Mouse (Mus musculus): Measurements from ENCODE around the gene Ngly1. TPM values are rescaled to one million over a fixed set of nuclear protein-coding genes. Genes with fewer than 3 reads are reported as not detected.
A peak's percentile ranks its signal among the peaks of the same experiment; 100 is the strongest.

The Ngly1 gene
- total RNA-seq, 2 experiments from 2014 or later, result 27.5 to 28.6 TPM

DNA sequence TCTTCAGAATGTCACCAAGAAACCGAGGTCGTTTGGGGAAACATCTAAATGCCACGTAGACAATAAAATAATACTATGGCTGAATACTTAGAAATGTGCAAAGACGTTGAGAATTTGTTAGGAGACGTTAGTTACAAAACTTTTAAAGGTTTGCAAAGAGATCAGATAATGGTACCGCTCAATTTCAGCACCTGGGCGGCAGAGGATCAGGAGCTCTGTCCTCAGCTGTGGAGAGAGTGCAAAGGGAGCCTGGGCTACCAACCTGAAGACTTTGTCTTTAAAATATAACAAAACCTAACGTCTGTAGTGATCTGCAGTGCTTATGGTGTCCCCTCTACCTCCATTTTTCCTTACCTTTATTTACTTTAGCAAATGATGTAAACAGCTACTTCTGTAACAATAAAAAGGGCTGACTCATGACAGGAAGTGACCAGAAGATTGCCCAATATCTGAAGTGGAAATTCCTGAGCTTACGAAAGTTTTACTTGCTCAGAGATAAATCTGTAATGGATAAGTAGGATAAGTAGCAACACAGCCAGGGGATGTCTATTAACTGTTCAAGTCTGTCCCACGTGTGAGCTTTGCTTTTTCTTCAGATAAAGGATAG lies 5.4 kb upstream of the Ngly1 start:
- peak overlapping the region; percentile 85 for H3K4me3 ChIP-seq
- no peak for DNase-seq (ENCODE audit: low spot score in 2 of 2)
- H3K27ac ChIP-seq, result peak overlapping the region; percentile 89
- no peak for TF ChIP-seq CTCF (conservative IDR thresholded peaks at IDR 0.05)

DNA sequence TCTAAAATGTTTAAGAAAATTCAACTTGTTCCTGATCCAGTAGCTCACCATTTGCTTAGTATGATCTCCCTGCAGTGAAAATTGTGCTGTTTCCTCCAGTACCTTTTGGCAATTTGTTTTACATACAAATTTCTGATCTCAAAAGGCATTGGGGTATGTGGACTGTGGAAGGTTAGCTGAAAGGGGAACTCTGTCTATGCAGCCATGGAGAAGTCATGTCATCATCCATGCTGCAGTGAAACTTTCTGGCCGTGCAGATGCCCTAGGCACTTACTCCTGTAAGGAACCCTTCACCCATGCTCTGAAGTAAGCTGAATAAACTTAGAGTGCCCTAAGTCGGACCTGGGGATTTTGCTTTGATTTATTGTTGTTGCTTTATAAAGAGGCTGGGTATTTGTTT lies 4.7 kb upstream of the Ngly1 start:
- Histone ChIP-seq H3K27ac (peak overlapping the region; percentile 89; the same call in 1 of the 2 replicates), H3K4me3 (no peak overlapping the region)
- no peak for TF ChIP-seq CTCF (conservative IDR thresholded peaks at IDR 0.05)
- no peak for DNase-seq (ENCODE audit: low spot score in 2 of 2)

DNA sequence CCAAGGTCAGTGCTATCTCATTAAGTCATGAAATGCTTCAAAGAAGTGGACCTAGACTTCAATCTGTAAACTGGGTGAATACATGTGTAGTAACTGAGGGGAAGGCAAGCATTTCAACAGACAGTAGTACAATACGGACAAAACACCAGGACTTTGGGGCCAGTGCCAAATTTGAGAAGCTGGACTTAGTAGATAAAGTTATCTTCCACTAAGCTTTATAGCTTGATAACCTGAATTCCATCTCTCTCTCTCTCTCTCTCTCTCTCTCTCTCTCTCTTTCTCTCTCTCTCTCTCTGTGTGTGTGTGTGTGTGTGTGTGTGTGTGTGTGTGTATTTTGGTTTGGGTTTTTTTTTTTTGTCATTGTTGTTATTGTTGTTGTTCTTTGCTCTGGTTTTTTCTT lies 4.0 kb upstream of the Ngly1 start:
- Histone ChIP-seq H3K27ac (no peak overlapping the region), H3K4me3 (no peak overlapping the region)
- no peak for DNase-seq (ENCODE audit: low spot score in 2 of 2)
- no peak for TF ChIP-seq CTCF (conservative IDR thresholded peaks at IDR 0.05)

DNA sequence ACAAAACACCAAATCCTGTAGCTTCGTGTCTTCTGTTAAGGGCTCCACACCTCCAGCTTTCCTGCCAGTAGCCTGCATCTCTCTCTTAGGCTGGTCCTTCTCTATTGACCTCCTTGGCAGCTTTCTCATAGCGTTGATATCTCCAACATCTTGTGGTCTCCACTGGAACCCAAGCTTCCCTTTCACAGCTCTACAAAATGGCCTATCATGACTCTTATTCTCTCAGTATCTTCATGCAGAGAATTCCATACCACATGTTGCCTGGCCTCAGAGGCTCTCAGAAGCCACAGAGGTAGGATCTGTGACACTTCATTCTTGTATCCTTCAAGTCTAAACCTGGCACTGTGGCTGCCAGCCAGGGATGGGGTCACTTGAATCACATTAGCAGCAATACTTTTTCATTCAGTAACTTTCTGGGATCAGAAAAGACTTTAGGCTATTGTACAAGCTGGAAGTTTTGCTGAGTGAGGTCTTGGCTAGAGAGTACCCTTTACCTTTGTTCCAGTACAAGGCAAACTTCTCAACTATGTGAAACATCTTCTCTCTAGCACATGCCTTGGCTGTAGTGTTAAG lies 2.7 kb upstream of the Ngly1 start:
- Histone ChIP-seq H3K27ac (no peak overlapping the region), H3K4me3 (no peak overlapping the region)
- DNase-seq (ENCODE audit: low spot score in 2 of 2), result no peak
- no peak for TF ChIP-seq CTCF (conservative IDR thresholded peaks at IDR 0.05)

DNA sequence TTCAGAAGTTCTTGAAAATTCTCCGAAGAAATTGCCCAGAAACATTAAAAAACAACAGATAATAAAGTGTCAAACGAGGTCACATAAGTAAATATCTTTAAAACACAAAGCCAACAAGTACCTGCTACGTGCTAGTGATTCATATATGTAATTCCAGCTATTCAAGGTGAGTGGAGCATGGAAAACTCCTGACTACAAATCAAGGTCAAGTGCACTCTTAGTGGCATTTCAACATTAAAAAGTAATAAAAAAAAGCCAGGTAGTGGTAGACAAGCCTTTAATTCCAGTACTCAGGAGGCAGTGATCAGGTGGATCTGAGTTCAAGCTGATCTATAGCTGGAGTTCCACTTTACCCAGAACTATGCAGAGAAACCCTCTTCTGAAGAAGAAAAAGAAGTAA lies 945 bp upstream of the Ngly1 start:
- H3K4me3 ChIP-seq, result peak overlapping the region; percentile 92
- H3K27ac ChIP-seq, result no peak overlapping the region
- DNase-seq (ENCODE audit: low spot score in 2 of 2), result no peak
- TF ChIP-seq CTCF (conservative IDR thresholded peaks at IDR 0.05), result no peak

DNA sequence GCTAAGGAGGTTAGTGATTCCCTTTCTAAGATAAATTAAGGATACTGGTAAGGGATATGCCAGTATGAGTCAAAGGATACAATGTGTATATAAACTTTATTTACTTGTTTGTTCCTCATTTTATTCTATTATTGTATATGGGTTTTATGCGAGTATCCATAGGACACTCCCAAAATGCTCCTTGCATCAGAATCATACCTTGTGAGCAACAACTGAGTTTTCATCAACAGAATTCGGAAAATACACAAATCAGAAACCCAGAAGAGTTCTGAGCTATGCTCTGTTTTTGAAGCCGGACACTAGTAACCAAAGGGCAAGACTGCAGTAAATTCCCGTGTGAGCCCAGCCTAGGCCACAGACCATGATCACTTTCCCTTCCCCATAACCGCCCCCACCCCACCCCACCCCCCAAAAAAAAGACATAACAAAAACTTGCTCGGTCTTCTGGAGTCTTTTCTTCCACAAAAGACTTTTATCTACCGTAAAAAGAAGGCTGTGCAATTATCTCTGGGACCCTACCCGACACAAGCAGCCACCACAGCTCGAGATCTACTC lies 400 bp upstream of the Ngly1 start:
- H3K27ac ChIP-seq, result peak overlapping the region; percentile 99
- TF ChIP-seq CTCF (conservative IDR thresholded peaks at IDR 0.05), result no peak

DNA sequence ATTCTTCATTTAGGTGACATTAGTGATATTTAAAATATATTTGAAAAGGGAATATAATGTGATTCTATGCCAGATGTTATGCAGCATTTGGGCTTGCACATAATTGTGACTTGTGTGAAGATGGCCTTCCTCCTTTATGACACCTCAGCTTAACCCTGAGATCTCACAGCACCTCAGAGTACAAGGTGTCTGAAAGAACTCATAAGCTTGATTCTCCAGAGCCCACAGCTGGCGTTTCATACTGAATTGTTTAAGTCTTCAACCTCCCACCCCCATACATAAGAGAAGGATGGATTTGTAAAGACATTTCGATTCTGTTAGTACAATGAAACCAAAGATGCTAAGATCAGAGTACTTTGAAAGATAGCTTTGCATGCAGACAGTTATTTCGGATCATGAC lies 1.0 kb downstream of the Ngly1 start:
- peak overlapping the region; percentile 92 for H3K4me3 ChIP-seq
- TF ChIP-seq CTCF (conservative IDR thresholded peaks at IDR 0.05), result no peak
- peak overlapping the region; percentile 99 for H3K27ac ChIP-seq
- no peak for DNase-seq (ENCODE audit: low spot score in 2 of 2)

More for the DNA sequence above, 400 bp upstream of the Ngly1 start:
- DNase-seq (ENCODE audit: low spot score in 2 of 2), result no peak
- peak overlapping the region; percentile 92 for H3K4me3 ChIP-seq

DNA sequence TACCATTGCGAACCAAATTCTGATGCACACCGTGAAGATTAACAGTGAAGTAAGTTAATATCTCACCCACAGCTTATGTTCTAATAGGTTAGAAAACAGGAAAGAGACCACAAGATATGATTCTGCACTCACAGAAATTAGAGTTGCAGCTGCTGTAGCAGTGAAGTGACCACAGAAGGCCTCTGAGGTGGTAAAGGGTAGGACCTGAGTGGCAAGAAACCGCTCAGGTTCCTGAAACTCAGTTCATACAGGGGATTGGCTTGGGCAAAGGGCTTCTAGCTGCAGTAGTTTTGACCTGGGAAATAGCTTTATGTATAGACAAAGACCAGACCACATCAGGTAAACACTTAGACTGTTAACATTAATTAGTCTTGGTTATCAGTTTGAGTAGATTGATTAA lies 6.7 kb downstream of the Ngly1 start:
- H3K4me3 ChIP-seq, result no peak overlapping the region
- DNase-seq (ENCODE audit: low spot score in 2 of 2), result no peak
- no peak overlapping the region for H3K27ac ChIP-seq
- no peak for TF ChIP-seq CTCF (conservative IDR thresholded peaks at IDR 0.05)

DNA sequence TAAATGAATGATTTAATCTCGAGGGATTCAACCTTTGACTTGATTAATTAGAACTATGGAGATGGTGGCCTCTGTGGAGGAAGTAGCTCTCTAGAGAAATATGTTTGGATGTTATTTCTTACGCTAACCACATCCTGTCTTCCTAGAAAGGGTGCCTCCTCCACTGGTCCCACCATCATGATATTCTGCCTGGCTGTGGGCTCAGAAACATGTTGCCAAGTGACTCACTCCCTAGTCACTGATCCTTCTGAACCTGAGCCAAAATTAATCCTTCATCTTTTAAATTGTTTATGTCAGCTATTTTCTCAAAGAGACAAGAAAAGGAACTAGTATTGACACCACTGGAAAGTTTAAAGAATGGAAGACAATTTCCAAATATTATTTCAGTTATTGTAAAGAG lies 7.1 kb downstream of the Ngly1 start:
- Histone ChIP-seq H3K27ac (no peak overlapping the region), H3K4me3 (no peak overlapping the region)
- DNase-seq (ENCODE audit: low spot score in 2 of 2), result no peak
- no peak for TF ChIP-seq CTCF (conservative IDR thresholded peaks at IDR 0.05)

DNA sequence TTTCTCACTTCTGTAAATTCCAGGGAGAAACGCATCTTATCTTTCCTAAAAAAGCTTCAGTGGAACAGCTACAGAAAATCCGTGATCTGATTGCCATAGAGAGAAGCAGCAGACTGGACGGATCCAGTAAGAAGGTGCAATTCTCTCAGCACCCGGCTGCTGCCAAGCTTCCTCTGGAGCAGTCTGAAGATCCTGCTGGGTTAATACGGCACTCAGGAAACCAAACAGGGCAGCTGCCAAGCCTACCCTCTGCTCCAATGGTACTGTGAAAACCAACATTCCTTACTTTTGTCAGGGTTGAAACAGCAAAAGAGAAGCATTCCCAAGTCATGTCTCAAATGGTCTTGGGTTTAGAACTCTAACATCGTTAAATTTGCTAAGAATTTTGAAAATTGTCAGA lies 11.5 kb downstream of the Ngly1 start:
- TF ChIP-seq CTCF (conservative IDR thresholded peaks at IDR 0.05), result no peak
- Histone ChIP-seq H3K4me3 (no peak overlapping the region), H3K27ac (no peak overlapping the region)
- DNase-seq (ENCODE audit: low spot score in 2 of 2), result no peak

DNA sequence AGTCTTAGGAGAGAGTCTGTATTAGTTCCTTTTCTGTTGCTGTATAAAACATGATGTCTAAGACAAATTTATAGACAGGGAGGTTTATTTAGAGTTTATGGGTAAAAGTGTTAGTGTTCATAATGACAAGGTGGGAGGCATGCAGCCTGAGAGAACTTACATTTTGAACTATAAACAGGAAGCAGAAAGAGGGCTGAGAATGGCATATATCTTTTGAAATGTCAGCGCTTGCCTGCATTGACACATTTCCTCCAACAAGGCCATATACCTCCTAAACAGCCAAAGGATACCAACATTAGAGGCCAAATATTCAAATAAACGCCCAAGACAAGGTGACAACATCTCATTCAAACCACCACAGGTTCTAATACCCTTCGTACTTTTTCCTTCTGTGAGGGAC lies 12.8 kb downstream of the Ngly1 start:
- Histone ChIP-seq H3K27ac (no peak overlapping the region), H3K4me3 (no peak overlapping the region)
- no peak for TF ChIP-seq CTCF (conservative IDR thresholded peaks at IDR 0.05)
- no peak for DNase-seq (ENCODE audit: low spot score in 2 of 2)

DNA sequence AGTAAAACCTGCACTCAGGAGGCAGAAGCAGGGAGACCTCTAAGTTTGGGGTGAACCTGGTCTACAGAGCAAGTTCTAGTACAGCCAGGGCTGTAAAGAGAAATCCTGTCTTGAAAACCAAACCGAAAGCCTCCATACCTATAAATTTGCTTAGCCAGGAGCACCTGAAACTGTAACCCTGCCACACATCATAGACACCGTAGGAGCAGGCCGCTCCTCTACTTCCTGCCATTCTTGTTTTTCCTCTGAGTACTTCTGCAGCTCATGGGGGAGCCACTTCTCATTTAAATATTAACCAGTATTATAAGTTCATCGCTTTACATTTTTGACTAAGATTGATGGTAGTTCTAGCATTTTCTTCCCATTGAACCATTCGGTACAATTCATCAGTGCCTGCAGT lies 17.9 kb downstream of the Ngly1 start:
- no peak for DNase-seq (ENCODE audit: low spot score in 2 of 2)
- Histone ChIP-seq H3K4me3 (no peak overlapping the region), H3K27ac (no peak overlapping the region)
- no peak for TF ChIP-seq CTCF (conservative IDR thresholded peaks at IDR 0.05)

DNA sequence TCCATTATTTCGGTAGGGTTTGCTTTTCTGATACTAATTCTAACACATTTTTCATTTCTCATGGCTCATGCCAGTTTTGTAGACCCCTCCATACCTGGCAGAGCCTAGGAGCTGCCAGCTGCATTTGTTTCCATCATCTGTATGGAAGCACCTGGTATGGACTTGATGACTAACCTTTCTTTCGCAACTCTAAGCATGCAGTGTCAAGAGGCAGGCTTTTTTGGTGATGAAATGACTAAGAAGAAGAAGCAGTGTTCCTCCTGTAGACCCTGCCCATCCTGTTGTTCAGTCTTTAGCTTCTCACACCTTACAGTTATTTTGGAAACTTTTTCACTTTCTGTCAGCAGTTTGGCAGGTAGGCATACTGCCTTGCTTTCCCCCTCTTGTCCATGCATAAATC lies 20.7 kb downstream of the Ngly1 start:
- no peak for TF ChIP-seq CTCF (conservative IDR thresholded peaks at IDR 0.05)
- no peak overlapping the region for H3K4me3 ChIP-seq
- no peak for DNase-seq (ENCODE audit: low spot score in 2 of 2)
- no peak overlapping the region for H3K27ac ChIP-seq

DNA sequence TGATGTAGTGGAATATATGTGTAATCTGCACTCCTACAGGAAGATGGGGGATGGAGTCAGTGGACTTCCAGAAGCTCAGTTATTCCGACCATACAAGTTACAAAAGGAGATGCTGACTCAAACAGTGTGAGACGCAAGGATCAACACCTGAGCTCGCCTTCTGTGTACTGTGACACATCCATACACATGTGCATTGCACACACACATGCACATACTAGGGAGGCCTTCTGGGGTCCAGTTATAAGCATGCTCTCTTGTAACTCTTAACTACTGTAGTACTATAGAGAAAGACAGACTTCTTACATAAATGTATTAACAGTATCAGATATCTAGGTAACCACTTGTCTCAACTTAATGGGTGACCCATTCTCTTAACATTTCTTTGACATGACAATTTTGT lies 24.6 kb downstream of the Ngly1 start:
- no peak for TF ChIP-seq CTCF (conservative IDR thresholded peaks at IDR 0.05)
- Histone ChIP-seq H3K27ac (no peak overlapping the region), H3K4me3 (no peak overlapping the region)
- DNase-seq (ENCODE audit: low spot score in 2 of 2), result no peak
